Mouse (Mus musculus) embryonic fibroblast, embryonic 13.5 days (primary cell): ENCODE results near the gene Agmat.

Experiments
- CTCF ChIP-seq: IDR thresholded peaks from 2 replicates; pipeline ENCODE4 v1.5.1; 2011; ENCODE audit warnings: mild to moderate bottlenecking, control low read depth, low read length, moderate library complexity, borderline replicate concordance; ENCODE audit not compliant: insufficient read depth
- POLR2A ChIP-seq: IDR thresholded peaks from 2 replicates; pipeline ENCODE4 v1.6.1; 2011; ENCODE audit warnings: low read depth, mild to moderate bottlenecking, control low read depth, low read length, moderate library complexity

- TF ChIP-seq POLR2A (no peak), CTCF (no peak)
Measured at GRCm38 (mm10) chr4:141725738-141726137, 20.7 kb upstream of the Agmat start.
